Mouse (Mus musculus): ENCODE measurements around the gene Serpinh1.
"Not testable (repeated sequence)": the region's sequence is repeated elsewhere in the genome, so short reads cannot be mapped to it uniquely, and the experiment has no call there.

The Serpinh1 gene

DNA sequence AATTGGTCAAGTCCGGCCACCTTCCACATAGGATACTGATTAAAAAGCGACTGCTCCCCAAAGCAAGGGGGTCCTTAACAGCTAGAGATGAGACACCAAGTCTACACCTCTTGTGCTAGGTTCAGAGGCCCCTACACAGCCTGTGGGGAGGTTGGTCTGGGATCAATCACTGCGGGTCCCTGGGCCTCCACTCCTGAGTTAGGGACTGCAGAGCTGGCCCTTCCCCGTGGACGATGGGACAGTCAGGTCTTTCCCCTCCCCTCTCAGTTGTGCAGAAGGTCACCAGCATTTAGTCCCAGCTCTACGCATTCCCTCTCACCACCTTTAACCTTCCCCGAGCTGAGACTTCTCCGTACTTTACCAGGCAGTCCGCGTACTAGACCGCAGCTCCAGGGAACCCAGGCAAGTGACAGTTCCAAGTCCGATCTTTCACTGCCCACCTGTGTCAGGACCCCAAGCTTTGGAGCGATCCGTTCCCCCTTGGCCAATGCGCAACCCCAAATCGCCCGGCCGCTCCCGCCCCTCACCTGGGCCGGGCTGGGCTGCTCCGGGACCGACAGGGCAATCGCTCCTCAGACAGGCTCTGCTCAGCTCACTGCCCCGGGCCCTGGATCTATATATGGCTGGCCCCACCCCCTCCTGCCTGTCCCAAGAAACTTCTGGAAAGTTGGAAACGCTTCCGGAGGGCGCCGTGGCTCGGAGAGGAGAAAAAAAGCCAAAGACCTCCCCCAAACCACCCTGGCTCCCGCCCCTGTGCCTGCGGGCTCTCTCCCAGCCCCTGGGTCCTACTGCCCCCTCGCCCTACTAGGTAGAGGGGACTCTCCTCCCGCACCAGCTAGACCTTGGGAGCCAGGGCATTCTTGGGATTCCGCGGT lies at the start of gene Serpinh1:
Serpinh1 (minus strand) TSS at position 714 of the 875 bp plus-strand sequence.
- peak; percentile 92 to 95 for DNase-seq

DNA sequence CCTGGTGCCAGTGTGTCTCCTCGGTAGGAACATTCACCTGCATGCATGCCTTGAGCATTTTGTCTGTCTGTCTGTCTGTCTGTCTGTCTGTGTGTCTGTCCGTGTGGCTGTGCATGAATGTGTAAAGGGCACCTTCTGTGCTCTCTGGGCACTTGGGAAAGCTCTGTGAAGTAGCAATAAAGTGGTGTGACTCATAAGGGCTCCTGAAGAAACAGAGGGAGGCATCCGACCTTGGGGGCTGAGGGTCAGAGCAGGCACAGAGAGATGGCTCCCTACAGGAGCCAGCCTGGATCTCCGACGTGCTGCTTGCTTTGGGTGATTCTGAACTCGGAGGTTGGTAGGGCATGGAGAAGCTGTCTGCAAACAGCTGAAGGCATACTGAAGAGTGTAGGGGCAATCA lies 49.4 kb upstream of the Serpinh1 start:
- DNase-seq: no peak

DNA sequence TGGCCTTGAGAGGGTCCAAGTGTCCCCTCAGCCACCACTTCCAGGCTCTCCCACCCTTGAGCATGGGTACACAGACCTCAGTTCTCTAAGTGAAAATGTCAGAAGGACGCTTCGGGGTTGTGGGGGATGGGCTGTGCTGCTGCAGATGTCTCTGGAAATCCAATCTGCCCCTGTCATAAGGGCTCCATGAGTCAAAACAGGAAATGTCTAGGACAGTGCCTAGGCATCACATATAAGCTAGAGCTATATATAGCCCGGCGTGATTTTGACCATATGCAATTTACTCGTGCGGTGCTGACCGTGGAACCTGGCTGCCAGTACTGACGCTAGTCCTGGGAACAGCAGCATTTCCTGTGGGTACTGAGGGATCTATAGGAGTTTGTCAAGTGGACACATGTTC lies 48.3 kb upstream of the Serpinh1 start:
- no peak for DNase-seq

DNA sequence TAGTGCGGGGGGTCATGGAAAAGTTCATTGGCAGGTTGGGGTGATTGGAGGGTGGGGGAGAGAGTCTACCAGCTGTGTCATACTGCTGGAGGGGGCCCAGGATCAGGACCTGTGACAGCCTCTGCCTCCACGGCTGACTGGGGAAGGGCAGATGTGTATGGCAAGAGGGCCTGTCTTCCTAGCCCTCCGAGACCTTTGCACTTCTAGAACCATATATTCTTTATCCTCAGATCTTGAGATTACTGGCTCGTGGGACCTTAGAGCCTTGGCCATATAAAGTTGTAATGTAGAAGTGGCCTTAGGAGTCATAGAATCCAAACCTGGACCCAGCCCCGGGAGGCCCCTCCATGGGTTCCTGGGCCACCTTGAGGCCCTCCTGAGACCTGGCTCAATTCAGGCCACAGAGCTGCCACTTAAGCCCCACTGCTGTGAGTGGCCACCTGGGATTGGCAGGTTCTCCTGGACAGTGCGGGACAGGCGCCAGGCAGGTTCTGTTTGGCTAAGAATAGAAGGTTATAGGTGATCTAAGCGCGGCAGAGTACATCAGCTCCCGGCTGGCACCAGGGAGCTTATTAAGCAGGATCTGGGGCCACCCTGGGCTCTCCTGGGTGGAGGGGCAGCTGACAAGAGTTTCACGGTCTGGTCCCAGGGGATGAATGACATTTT lies 44.1 kb upstream of the Serpinh1 start:
- DNase-seq: no peak

DNA sequence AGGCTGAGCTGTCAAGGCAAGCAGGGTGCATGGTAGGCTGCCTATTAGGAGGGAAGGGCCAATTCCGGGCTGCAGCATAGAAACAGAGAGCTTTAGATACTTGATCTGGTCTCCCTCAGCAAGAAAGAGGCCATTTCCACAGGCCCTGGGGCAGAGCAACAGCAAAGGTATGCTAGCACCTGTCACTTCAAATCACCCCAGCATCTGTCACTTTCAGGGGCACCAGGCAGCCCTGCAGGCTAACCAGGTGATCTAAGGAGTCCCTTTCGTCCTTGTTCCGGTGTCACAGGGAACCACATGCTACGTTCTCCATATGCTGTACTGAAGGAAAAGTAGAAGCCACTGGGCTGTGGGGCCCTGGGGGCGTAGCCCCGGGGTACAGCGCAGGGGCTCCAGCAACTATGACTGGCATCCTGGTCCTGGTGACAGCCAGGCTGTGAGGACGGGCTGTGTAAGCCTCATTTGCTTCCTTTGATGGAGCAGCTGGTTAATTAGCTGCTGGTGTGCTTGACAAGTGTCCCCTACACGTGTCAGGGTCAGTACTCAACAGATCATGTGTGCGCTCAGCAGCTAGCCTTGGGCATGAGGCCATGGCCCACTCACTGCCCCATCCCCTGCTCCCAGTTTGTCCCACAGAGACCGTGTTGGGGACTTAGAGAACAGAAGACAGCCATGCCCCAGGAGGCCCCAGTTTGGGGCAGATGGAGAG lies 43.0 kb upstream of the Serpinh1 start:
- no peak for DNase-seq

DNA sequence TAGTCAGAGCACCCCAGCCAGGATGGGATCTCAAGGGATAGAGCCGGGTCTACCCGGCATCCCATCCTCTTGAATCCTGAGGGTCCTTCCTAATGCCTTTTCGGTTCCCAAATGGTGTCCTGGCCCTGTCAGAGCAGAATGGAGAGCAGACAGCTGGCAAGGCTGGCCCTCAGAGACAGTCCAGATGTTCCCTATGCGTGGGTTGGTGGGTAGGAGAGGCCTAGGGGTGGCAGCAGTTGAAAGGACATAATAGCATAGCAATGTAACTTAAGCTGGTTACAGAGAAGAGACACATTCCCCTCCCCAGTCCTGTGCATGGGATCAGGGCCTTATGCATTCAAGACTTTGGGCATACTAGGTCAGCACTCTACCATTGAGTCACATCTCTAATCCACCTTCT lies 42.3 kb upstream of the Serpinh1 start:
- DNase-seq: no peak

DNA sequence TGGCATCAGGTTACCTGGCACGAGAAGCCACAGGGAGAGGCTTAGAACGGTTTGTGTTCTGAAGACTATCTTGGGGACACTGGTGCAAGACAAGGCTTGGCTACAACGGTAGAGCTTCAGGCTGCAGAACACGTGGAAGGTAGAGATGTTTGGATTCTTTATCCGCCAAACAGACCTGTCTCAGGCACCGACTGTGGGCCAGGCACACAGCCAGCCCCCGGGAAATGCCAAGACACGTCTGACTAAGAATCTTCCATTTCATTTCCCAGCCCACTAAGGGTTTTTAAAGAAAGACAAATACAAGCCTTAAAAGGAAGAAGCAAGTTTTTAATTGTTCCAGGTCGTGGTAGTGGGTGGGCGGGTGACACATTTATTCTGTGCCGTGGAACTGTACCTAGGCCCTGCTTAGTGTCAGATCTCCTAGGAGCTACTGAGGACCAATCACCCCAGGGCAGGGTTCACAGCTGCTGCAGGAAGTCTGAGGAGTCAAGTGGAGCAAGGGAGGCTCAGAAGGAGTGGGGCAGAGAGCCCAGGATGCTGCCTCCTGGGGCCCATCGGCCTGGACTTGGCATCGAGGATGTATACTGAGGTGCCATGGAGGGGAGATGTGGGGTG lies 40.8 kb upstream of the Serpinh1 start:
- DNase-seq: no peak

DNA sequence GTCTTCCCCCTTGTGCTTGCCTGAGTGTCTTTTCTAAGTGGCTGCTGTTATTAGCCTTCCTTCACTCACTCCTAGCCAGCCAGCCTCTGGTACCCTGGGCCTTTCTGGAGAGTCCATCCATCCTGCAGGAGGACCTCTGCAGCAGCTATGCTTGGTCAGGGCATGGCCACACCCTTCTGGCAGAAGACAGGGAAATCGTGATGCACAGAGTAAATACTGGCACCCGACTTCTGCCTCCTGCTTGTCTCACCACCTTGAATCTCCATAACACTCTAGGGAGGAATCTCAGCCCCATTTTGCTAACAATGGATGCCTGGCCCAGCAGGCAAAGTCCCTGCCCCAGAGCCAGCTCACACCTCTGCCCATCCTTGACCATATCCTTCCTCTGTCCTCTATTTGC lies 39.7 kb upstream of the Serpinh1 start:
- no peak for DNase-seq

DNA sequence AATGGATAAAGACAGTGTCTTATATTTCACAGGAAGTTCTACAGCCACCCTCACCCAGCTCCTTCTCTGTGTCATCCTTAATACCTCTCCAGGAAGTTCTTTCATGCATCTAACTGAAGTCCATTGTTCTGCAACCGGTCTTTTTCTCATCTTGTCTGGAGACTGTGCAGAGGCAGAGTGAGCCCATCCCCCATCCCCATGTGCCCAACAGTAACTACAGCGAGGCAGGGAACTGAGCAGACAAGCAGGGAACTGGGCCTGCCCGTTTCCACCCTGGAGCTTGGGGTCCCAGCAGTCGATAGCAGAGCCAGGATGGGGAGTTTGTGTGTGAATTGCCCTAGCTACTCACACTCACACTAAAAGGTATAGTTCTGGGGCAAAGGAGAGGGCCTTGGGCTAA lies 37.5 kb upstream of the Serpinh1 start:
- DNase-seq: no peak

DNA sequence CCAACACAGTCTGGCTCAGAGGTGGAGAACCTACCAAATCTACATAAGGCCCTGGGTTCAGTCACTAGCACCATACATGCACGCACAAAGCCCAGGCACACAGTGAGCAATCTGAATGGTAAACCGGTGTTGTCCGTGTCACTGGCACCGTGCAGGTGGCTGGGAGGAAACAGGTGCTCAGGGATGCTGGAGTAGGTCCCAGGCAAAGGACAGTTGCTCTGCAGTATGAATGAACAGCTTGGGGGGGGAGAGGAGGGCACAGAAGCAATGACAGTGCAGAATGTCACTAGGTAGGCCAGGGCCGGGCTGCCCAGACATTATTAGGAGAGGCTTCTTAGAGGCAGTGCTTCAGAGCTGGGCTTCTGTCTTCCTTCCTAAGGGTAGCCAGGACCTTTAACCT lies 34.3 kb upstream of the Serpinh1 start:
- DNase-seq: no peak

DNA sequence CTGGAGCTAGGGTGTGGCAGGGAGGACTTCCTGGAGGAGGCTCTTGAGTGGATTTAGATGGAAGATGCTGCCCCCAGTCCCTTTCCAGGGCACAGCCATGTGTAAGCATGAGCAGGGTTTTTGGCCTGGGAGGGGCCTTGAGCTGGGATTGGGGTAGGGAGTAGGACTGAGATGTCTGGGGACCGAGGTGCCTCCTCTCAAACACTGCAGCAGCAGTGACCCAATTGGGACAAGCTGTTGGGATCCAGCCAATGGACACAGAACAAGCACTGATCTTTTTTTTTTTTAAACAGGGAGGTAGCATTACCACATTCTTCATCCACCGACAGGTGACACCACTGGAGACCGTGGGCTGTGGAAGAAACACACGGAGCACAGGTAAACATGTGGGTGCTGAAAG lies 33.8 kb upstream of the Serpinh1 start:
- DNase-seq: no peak

DNA sequence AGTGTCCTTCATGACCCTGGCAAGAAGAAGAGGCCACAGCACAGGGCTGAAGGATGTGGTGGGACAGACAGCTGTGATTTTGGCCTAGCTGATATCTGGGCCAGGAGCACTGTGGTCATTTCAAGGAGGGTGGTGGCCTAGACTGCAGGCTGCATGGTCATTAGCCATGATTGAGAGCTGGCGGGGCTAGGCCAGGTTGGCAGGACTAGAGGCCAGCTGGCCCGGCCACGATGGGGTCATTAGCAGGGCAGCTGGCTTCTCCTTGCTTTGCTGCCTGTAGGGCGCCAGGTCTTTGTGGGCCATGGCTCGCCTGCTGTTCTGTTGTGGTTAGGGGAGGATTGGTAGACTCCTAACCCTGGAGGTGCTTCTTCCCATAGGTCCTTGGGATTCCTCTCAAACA lies 33.0 kb upstream of the Serpinh1 start:
- no peak for DNase-seq

DNA sequence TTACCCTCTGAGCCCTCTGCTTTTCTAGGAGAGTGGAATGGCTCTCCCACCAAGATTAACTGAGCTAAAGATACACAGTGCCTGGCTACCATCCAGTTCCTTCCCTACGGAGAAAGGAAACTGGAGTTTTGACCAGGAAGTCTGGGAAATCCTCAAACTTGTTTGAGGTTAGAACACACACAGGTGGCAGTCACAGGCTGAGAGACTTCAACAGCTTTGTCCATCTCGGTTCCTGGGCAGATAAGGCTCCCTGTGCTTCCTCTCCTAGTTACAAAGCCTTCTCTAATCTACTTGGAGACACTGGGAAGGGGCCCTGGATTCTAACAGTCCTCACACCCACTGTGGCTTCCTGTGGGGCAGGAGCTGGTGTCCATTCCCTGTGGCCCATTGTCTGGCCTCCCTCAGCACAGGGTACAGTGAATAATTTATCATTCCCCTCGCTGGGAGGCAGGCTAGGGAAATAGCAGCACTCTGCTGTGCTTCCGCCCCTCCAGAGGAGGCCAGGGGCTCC lies 31.1 kb upstream of the Serpinh1 start:
- DNase-seq: peak; percentile 65 to 77

DNA sequence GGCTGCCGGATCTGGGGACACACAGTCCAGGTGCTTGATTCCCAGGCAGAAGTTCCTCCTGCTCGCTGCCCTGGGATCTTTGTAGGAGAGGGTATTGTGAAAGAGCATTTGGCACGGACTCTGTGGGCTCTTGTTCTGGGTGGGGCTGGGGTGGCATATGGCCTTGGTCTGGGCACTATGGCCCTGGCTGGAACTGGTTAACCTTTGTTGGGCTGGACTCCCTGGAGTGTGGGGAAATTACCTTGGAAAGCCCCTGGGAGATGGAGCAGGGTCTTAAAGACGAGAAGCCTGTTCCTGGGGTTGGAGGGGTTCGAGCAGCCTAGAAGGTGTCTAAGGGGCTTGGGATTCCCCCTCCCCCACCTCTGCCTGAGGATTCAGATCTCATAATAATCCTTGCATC lies 30.2 kb upstream of the Serpinh1 start:
- DNase-seq: peak in 1 of 2 experiments; percentile 50

DNA sequence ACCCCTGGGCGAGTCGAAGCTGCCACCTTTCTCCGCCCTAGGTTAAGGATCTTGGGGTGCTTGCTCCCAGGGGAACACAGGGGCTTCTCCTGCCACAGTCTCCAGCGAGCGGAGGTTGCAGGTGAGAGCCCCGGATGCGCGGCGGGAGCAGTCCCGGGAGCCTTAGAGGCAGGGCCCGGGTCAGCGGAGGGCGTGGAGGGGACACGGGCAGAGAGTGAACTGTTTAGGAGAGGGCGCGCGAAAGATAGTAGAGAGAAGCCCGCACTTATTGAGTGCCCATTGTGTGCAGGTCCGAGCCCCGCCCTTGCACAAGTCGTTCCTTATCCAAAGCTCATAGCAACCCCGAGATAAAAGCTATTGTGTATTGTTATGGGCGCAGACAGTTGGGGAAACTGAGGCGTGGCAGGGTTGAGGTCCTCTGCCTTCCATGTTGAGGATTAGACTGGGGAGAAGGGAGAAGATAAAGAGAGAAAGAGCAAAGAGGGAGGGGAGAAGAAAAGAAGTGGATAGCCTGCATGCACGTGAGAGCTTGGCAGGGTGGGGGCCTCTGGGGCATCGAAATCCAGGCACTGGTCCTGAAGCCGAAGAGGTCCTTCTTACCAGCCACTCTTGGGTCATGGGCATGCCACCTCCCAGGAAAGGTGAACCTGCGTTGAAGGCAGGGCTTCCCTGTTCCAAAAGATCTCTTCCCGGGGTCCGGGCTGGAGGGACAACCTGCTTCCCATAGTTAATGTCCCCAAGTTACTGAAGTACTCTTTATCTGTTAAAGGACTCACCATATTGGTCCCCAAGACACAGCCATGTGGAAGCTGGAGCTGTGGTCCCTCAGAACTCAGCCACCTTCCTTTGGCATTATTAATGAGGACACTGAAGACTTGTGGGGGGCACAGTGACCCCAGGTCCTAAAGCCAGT lies 29.3 kb upstream of the Serpinh1 start:
- DNase-seq: no peak

DNA sequence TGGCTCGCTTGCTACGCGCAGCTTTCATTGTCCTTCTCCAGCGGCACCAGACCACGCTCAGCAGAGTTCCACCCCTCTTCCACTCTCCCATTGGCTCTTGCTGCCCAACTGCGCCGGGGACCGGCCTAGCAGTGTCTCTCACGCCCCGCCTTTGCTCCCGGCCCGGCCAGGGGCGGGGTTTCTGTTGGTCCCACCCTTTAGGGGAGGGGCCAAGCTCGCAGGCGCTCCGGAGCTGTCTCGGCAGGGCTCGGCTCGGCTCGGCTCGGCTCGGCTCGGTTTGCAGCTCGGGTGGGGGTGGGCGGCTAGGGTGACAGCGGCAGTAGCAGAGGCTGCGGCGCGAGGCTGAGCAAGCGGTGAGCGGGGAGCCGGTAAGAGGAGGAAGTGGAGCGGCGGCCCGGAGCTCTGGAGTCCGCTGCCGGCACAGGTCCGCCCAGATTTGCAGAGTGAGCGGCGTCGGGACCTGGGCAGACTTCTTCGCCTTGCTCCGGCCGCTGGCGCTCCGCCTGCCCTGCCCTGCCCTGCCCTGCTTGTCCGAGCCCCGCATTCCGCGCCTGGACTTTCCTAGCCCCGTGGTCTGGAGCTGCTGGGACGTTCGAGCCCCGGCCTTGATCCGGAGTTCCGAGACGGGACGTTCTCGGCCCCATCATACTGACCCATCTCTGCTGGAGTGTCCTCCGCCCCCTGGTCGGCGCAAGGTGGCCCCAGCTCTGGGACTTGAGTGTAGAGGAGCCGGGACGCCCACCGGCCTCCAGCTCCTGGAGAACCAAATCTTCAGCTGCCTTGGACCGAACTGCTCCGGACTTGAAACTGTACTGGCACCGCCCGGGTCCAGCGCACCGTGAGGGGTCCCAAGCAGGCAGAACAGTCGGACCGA lies 28.4 kb upstream of the Serpinh1 start, which contains the start of gene Gdpd5:
Gdpd5 (plus strand) TSS at position 201 of the 874 bp plus-strand sequence.
- peak; percentile 98 to 99 for DNase-seq

DNA sequence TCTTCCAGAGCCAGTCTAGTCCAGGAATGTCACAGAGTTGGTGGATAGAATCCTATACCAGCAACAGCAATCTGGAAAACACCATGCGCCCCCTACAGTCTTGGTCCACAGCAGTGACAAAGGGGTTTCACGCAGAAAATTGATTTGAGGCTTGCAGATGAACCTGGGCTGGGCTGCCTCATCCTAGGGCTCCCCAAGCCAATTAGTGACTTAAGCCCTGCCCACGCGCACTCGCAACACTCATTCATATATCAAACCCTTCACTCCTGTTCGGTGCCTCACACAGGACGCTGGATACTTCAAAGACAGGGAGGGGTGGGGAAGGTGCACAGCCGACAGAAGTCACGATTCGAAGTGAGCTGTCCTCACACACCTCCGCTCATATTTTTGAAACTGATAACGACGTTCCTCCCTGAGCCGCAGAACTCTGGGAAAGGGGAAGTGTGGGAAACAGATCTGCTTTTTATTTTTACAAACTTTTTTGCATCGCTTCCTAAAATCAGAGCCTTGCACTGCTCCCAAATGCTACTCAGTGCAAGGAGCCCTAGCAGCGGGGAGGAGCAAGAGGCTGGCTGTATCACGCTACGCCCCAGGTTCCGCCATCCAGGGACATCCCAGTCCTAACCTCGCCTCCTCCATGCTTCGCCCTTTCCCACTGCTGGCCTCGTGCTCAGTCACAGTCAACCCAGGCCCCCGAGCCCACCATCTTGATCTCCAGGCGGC lies 27.6 kb upstream of the Serpinh1 start:
- peak in 1 of 2 experiments; percentile 24 for DNase-seq

DNA sequence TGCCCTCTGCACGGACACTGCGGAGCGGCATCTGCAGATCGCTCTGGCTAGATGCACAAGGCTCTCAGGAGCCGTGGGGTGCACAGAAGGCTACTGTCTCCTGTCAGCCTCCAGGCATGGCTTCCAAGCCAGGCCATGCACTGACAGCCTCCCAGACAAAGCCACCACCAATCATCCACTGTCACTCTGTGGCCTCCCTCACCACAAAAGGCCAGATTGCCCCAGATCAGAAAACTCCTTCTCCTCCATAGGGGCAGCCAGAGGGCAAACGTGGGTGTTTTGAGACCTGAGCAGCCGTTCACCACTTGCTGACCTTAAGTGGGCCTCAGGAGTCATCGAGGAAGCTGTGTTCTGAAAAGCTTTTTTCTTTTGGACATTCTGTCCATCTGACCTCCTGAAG lies 25.8 kb upstream of the Serpinh1 start:
- no peak for DNase-seq

DNA sequence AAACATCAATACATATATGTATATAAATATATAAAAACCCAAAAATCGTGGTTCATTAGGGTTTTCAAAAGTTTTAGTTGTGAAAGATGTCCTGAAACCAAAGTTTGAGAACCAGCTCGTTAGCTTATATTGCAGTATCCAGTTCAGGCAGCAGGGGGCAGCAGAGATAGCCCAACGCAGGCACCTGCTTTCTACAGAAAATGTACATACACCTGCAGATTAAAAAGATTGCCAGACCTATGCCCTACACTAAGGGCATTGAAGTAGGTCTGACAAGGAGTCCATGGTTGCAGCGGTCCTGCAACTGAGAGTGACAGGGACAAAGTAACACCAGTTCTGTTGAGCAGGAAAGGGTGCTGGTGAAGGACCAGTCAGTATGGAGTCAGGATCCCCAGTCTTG lies 22.4 kb upstream of the Serpinh1 start:
- peak; percentile 60 to 89 for DNase-seq

DNA sequence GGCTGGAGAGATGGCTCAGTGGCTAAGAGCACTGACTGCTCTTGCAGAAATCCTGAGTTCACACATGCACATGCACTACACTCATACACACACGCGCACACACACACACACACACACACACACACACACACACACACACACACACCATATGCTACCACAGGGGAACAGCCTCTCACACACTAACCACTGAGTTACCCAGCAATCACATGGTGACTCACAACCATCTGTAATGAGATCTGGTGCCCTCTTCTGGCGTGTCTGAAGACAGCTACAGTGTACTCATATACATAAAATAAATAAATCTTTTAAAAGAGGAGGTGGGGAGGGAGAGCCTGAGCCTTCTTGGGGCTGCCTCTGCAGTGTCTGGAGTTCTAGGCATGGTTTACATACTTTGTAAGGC lies 21.3 kb upstream of the Serpinh1 start:
- not testable (repeated sequence) for DNase-seq
